Mouse (Mus musculus) cerebellum, adult 2 months (tissue): ENCODE results near the gene Exoc3l2.

ENCODE experiments used
- CTCF ChIP-seq: fragments of 200-500 bp; IDR thresholded peaks from 2 replicates; pipeline ENCODE4 v1.5.1; 2011; ENCODE audit warnings: low read depth, mild to moderate bottlenecking, control low read depth, low read length, moderate library complexity, borderline replicate concordance; ENCODE audit not compliant: insufficient read depth
- POLR2A ChIP-seq: fragments of 200-500 bp; IDR thresholded peaks from 2 replicates; pipeline ENCODE4 v1.6.1; 2011; ENCODE audit warnings: low read length, control low read depth, borderline replicate concordance; ENCODE audit not compliant: insufficient read depth

DNA sequence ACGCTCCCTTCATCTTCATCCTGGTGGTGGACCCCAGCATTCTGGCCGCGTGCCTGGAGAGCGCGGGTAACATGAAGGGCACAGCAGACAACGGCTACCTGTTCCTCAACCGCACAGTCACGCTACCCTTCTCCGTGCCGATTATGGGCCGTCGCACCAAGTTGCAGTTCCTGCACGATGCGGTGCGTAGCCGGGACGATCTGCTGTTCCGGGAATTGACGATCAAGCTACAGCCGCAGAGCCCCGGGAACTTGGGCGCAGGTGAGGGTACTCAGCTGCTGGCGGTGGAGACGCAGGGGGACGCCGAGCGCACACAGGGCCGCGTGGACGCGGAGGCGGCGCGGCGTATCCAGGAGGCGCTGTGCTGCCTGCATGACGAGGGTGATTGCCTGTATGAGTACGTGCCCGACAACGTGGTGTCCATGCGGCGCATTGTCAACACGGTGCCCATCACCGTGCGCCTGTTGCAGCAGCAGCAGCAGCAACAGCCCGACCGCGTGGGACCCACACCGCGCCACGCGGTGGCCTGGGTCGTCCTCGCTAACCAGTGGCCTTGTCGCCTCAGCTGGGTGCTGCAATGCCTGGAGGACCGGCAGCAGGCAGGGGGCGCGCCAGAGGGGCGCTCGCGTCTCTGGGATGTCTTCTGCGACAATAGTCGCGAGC is 60.8 kb downstream of the Exoc3l2 start:
- TF ChIP-seq POLR2A (no peak), CTCF (peak; percentile 16; the same call in 1 of the 2 replicates)
